Mouse (Mus musculus) layer of hippocampus, adult 18-20 months (tissue): ENCODE data around the gene C530008M17Rik. TPM values are rescaled to one million over a fixed set of nuclear protein-coding genes. Genes with fewer than 3 reads are reported as not detected.

Experiments
- DNase-seq, 2 experiments: peaks; one replicate each; pipeline ENCODE4 v3.0.0; 2022; ENCODE audit warnings: low spot score in 2 of 2
- total RNA-seq, 2 experiments: library from RNA; stranded (reverse); gene quantifications; 2 replicates each; pipeline ENCODE4 v1.2.3; 2021

C530008M17Rik gene
- total RNA-seq, 2 experiments from 2014 or later: 83.7 to 89.5 TPM

- no peak for DNase-seq
These were observed 113.3 kb downstream of the C530008M17Rik start for GRCm38 (mm10) chr5:76769572-76769971.

DNA sequence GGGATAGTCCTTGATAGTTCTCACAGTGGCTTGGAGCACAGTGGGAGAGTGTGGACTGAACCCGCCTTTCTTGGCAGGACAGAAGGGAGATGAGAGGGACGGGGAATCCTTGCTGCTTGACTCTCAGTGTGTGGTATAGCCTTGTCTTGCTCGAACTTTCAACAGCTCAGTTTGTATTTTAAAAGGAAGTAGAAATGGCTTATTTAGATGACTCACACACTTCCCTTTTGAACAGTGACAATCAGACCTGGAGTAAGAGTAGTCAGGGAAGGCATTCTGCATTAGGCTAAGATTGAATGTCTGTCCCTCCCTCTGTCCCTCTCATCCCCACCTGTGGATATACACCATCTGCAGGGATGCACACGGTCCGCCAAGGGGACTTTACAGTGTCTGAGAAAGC is 115.1 kb downstream of the C530008M17Rik start:
- DNase-seq: no peak

GRCm38 (mm10) chr5:76772831-76773230 is 116.5 kb downstream of the C530008M17Rik start:
- no peak for DNase-seq

GRCm38 (mm10) chr5:76773492-76774158 is 117.3 kb downstream of the C530008M17Rik start:
- DNase-seq: no peak

GRCm38 (mm10) chr5:76779094-76779615 is 122.8 kb downstream of the C530008M17Rik start:
- no peak for DNase-seq

DNA sequence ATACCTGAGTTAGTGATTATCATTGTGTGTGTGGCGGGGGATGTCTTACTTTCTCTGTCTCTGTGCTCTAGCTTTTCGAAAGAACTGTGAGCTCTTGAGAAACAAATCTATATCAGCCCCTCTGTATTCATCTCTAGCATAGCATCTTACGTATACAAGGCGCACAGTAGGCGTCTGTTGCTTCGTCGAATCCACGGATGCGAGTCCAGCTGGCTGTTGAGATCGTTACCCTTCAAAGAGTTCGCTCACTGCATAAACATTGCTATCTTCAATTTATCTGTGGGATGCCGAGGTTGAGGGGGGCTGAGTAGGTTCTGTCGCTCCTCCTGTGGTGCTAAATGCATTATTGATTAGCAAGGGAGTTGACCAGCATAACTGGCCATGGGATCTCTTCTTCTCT is 125.6 kb downstream of the C530008M17Rik start:
- DNase-seq: no peak

DNA sequence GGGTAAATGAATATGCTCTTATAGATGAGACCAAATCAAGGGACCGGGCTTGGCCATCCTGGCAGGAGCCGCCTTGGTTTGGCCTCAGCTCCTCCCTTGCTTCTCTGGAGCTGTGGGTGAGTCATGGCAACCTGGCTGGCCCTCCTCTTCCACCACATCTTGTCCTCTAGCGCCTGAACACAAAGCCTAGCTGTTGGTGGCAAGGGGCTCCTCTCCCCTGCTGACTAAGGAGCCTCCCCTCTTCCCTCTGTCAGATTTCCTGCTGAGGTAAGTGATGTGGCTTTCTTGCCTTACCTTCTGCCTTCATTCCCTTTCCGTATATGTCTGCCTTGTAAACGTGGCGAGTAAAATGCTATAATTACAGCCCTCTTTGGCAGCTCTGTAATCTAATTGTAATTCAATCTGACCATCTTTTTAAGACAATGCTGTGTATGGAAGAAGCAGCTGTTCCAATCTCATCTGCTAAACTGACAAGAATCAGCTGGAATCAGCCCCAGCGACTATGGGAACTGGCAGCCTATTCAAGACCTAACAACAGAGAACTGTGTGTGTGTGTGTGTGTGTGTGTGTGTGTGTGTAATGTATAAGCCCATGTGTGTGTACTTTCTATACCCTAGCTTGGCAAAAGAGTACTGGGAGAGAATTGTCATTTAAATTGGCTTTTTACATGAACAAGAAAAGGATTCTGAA is 126.2 kb downstream of the C530008M17Rik start:
- peak in 1 of 2 experiments; percentile 24 for DNase-seq

DNA sequence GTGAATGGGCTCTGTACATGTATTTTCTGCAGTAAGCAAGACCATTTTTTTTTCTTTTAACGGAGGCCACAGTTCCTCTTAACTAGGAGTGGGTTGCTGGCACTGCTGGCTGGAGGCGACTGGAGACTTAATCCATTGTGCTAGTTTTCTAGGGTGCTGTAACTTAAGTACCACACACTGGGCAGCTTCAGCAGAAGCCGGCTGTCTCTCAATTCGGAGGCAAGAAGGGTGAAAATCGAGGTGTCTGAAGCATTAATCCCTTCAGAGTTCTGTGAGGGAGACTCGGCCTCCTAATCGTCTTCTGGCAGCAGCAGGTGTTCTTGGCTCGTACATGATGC is 126.8 kb downstream of the C530008M17Rik start:
- no peak for DNase-seq

GRCm38 (mm10) chr5:76784151-76784723 is 127.9 kb downstream of the C530008M17Rik start:
- no peak for DNase-seq

GRCm38 (mm10) chr5:76785013-76785412 is 128.7 kb downstream of the C530008M17Rik start:
- no peak for DNase-seq

DNA sequence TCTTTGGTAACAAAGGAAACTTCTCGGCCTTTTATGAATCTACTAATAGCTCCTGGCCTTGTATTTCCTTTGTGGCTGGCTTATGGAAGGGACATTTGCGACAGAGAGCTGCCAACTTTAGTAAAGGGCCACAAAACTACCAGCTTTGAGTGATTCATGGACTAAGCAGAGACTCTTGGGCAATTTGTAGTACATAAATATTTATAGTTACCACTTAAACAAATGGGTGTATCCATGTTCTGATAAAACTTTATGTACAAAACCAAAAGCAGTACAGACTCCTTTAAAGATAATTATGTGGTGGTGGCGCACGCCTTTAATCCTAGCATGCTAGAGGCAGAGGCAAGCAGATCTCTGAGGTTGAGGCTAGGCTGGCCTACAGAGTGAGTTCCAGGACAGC is 133.6 kb downstream of the C530008M17Rik start:
- DNase-seq: no peak

DNA sequence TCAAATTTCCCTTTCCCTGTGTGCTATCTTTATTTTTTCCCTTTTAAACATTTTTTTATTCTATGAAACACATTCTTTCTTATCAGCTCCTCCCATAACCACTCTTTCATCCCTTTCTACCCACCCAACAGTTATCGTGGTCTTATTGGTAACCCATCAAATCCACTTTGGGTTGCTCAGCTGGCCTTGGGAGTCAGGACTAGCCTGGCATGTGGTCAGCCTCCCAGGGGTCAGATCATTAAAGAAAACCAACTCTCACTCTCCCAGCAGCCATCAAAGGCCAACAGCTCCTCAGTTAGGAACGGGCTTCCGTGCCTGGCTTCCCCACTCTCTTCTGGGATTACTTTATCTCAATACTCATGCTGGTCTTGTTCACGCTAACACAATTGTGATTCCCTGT is 135.0 kb downstream of the C530008M17Rik start:
- DNase-seq: no peak

DNA sequence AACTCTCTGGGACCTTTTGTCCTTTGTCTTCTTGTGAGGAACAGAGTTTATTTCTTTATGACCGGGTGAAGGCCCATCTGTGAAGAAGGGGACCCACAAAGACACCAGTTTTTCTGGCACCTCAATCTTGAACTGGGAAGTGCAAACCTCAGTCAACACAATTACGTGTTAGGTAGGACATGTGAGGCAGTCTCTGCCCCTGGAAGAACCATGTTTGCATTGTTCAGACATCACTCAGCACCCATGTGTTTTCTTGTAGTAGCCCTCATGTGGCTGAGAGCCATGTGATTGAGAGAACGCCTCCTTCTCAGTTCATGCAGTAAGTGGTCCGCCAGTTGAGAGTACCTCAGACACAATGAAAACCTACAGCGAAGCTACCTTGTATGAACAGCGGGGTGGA is 136.4 kb downstream of the C530008M17Rik start:
- no peak for DNase-seq

GRCm38 (mm10) chr5:76798043-76798442 is 141.7 kb downstream of the C530008M17Rik start:
- no peak for DNase-seq

DNA sequence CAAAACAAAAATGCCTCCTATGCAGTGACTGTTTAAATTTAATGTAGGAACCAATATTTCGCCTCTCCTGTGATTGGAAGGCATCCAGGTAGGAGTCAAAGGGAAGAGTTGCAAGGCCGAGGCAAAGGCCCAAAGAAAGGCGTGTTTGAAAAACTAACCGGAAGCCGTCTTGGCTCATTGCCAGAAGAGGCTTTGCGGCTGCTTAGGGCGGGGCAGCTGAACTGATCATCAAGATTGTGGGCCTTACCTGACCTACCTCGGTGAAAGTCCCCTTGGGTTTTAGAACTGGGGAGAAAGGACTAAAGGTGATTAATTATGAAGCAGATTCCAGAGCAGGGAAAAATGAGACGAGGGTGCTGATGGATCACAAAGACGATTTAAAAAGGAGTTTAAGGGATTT is 143.2 kb downstream of the C530008M17Rik start:
- DNase-seq: no peak

- no peak for DNase-seq
These were observed 152.7 kb downstream of the C530008M17Rik start for GRCm38 (mm10) chr5:76809031-76809430.

GRCm38 (mm10) chr5:76815035-76815434 is 158.7 kb downstream of the C530008M17Rik start:
- peak in 1 of 2 experiments; percentile 31 for DNase-seq

- no peak for DNase-seq
These were observed 159.6 kb downstream of the C530008M17Rik start for GRCm38 (mm10) chr5:76815786-76816455.

GRCm38 (mm10) chr5:76816748-76817147 is 160.4 kb downstream of the C530008M17Rik start:
- no peak for DNase-seq

DNA sequence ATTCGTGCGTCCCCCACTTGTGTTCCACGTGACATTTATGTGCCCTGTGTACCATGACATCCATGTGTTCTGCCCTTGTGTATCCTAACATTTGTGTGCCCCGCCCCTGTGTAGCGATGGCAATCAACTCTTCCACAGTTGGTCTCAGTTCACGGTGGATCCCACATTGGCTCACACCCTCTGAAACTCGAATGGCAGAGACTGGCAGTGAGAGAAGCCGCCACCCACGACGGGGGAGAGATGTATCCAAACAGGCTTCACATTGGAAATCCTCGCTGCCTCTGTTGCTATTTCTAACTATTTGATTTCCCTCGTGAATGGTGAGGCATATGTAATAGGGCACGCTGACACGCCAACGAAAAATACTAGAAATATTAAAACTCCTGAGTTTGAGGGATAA is 161.4 kb downstream of the C530008M17Rik start:
- DNase-seq: peak; percentile 25 to 70

- DNase-seq: no peak
These were observed 162.5 kb downstream of the C530008M17Rik start for GRCm38 (mm10) chr5:76818807-76819206.

DNA sequence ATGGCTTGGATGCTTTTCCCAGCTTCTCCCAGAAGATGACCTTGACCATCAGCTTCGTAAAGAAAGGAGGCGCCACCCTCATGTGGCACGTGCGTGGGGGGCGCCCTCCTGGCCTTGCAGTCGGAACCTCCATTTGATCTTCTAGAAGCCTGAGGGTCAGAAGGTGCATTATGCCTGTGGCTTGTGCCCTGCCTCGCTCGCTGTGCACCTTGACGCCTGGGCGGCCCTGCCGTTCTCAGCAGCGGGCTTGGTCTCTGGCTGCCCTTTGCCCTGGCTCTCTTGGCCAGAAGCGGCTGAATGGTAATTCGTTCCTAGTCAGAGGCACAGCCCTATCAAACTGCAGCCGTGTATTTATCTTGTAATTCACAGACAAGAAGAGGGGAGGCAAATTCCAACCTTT is 165.8 kb downstream of the C530008M17Rik start:
- DNase-seq: no peak
